ENCODE assay signal across 8 mouse cellular contexts in genomic region chr11:76846878-76847222, GRCm38 (mm10). TPM values are rescaled to one million over a fixed set of nuclear protein-coding genes. Genes with fewer than 3 reads are reported as not detected.
DNase-seq lines count a peak whose midpoint lies in the region; ATAC-seq lines count a peak whose summit lies in the region.

Gene Cpd, minus strand, starts transcription at chr11:76847018.

- H3K4me2 ChIP-seq in heart, embryonic 14.5 days (ENCODE audit: low read length), result peak within 1 kb of the TSS; percentile 86
- H3K4me2 ChIP-seq in liver, embryonic 13.5 days, result peak within 1 kb of the TSS; percentile 99
- H3K4me2 ChIP-seq in stomach, embryonic 16.5 days (ENCODE audit: low read depth, low read length), result peak within 1 kb of the TSS; percentile 97

- peak within 1 kb of the TSS; percentile 92 for H3K9ac ChIP-seq in heart, embryonic 14.5 days (ENCODE audit: low read length)
- peak within 1 kb of the TSS; percentile 94 for H3K9ac ChIP-seq in liver, embryonic 13.5 days
- H3K9ac ChIP-seq in stomach, embryonic 16.5 days (ENCODE audit: low read length), result peak within 1 kb of the TSS; percentile 91

- peak; percentile 94 for DNase-seq in c-Kit-negative CD71-positive TER-119-positive erythroid progenitor cells, embryonic 14.5 days (ENCODE audit: low read depth, low spot score)
- DNase-seq in fibroblast of lung, adult 2 months (ENCODE audit: low read depth), result peak; percentile 85
- DNase-seq in kidney, postnatal 14 days, result peak; percentile 98
- DNase-seq in liver, embryonic 13.5 days, result peak; percentile 91
- peak; percentile 95 for DNase-seq in neural tube, embryonic 10.5 days (ENCODE audit: extremely low spot score, low spot score)

- peak; percentile 74 for ATAC-seq in CD4-positive, CD25-positive, alpha-beta regulatory T cell, adult 4 months
- ATAC-seq in heart, embryonic 14.5 days (ENCODE audit: insufficient number of reproducible peaks, insufficient read depth, low FRiP score, low read depth), result peak; percentile 99
- peak; percentile 98 for ATAC-seq in liver, embryonic 13.5 days (ENCODE audit: low read depth)
- peak; percentile 100 for ATAC-seq in stomach, embryonic 16.5 days (ENCODE audit: insufficient read depth, low FRiP score)

- peak within 1 kb of the TSS; percentile 90 to 98 for H3K4me3 ChIP-seq in heart, embryonic 14.5 days (ENCODE audit: control insufficient read depth in 1 of 2, insufficient read depth in 1 of 2, low read depth in 1 of 2, low read length in 2 of 2)
- peak within 1 kb of the TSS; percentile 93 for H3K4me3 ChIP-seq in liver, embryonic 13.5 days (replicated peaks)
- H3K4me3 ChIP-seq in stomach, embryonic 16.5 days (replicated peaks; ENCODE audit: low read length), result peak within 1 kb of the TSS; percentile 83

- peak within 1 kb of the TSS; percentile 88 to 92 for H3K27ac ChIP-seq in heart, embryonic 14.5 days (replicated peaks in 1 of 2; ENCODE audit: control insufficient read depth in 1 of 2, insufficient read depth in 1 of 2, low read depth in 2 of 2, low read length in 2 of 2)
- peak within 1 kb of the TSS; percentile 74 for H3K27ac ChIP-seq in liver, embryonic 13.5 days
- H3K27ac ChIP-seq in stomach, embryonic 16.5 days (ENCODE audit: low read length), result peak within 1 kb of the TSS; percentile 85

- H3K9me3 ChIP-seq in heart, embryonic 14.5 days (ENCODE audit: control insufficient read depth, low read length), result no peaks in the 10 kb centered on the region
- no peaks in the 10 kb centered on the region for H3K9me3 ChIP-seq in liver, embryonic 13.5 days (replicated peaks)
- H3K9me3 ChIP-seq in stomach, embryonic 16.5 days (replicated peaks; ENCODE audit: control insufficient read depth, low read length), result 0 out of 2 replicates have a peak, but pooled peaks cover 3% of the 10 kb centered on the region

- H3K27me3 ChIP-seq in heart, embryonic 14.5 days (ENCODE audit: control insufficient read depth, insufficient read depth, low read length), result no peaks in the 10 kb centered on the region
- H3K27me3 ChIP-seq in liver, embryonic 13.5 days, result peaks cover 13% of the 10 kb centered on the region; the same call in 1 of the 2 replicates
- H3K27me3 ChIP-seq in stomach, embryonic 16.5 days (ENCODE audit: control insufficient read depth, insufficient read depth, low read length), result no peaks in the 10 kb centered on the region

- no peaks in the 10 kb centered on the region for H3K36me3 ChIP-seq in heart, embryonic 14.5 days (ENCODE audit: control insufficient read depth, insufficient read depth, low read length)
- no peaks in the 10 kb centered on the region for H3K36me3 ChIP-seq in liver, embryonic 13.5 days
- H3K36me3 ChIP-seq in stomach, embryonic 16.5 days (ENCODE audit: control insufficient read depth, insufficient read depth, low read length), result no peaks in the 10 kb centered on the region

- H3K4me1 ChIP-seq in heart, embryonic 14.5 days (ENCODE audit: control insufficient read depth in 2 of 2, insufficient read depth in 2 of 2, low read length in 2 of 2), result peaks cover 8 to 31% of the 10 kb centered on the region in 2 experiments; a peak in 3 of 4 replicates
- peaks cover 47% of the 10 kb centered on the region for H3K4me1 ChIP-seq in liver, embryonic 13.5 days (replicated peaks)
- peaks cover 27% of the 10 kb centered on the region for H3K4me1 ChIP-seq in stomach, embryonic 16.5 days (ENCODE audit: control insufficient read depth, insufficient read depth, low read length)

- WGBS in heart, embryonic 14.5 days, result under 1% methylated on average over 29 of the region's 29 CpGs
- WGBS in liver, embryonic 13.5 days (ENCODE audit: insufficient replicate concordance), result under 1% methylated on average over 29 of the region's 29 CpGs
- WGBS in stomach, embryonic 16.5 days, result 0% methylated on average over 29 of the region's 29 CpGs

RNA-seq across cellular contexts. Expression of gene Cpd, which starts in this region (rescaled TPM):
- polyA plus RNA-seq in CD4-positive, CD25-positive, alpha-beta regulatory T cell, adult 4 months (2017; shearing (Covaris generic)), result 1 to 10 TPM; 3.5 to 4.0 TPM
- 23.4 and 24.1 TPM in 2 replicates for polyA plus RNA-seq in heart, embryonic 14.5 days (2014; fragmentation: Nextera tagmentation; extraction: Ambion mirVana)
- 4.8 and 6.3 TPM in 2 replicates for polyA plus RNA-seq in liver, embryonic 13.5 days (2015; fragmentation: Nextera tagmentation; extraction: Ambion mirVana)
- 10.2 and 10.5 TPM in 2 replicates for polyA plus RNA-seq in stomach, embryonic 16.5 days (2015; fragmentation: Nextera tagmentation; extraction: Ambion mirVana)

Comparison
In these comparisons a context has a peak if more than half of its experiments do, and no peak if none do; other contexts are left out.
1. Peak in every context shown above with its lines: DNase-seq, ATAC-seq, H3K4me3 ChIP-seq and H3K27ac ChIP-seq.